Mouse (Mus musculus) layer of hippocampus, adult 11-12 months (tissue): ENCODE measurements around the gene Tm4sf5.

Experiments
- DNase-seq: peaks from one replicate; pipeline ENCODE4 v3.0.0; 2022; ENCODE audit warnings: low spot score

The Tm4sf5 gene

DNA sequence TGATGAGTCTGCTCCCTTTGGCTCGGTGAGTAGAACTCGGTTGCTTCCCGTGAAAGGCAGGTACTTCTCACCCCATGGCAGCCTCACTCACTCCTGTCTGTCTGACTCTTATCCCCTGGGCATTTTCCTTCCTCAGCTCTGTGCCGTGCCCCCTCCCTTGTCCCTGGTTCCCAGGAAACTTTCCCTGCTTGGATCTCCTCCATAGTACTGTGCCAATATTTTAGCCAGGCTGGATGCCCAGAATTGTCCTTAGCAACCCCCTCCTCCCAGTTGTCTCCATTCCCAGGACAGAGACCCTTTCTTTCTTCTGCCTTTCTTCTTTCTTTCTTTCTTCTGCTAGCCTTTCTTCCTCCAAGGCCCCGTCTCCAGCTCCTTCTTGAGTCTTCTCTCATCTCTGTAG, 36.4 kb downstream of the Tm4sf5 start:
- DNase-seq, result no peak

DNA sequence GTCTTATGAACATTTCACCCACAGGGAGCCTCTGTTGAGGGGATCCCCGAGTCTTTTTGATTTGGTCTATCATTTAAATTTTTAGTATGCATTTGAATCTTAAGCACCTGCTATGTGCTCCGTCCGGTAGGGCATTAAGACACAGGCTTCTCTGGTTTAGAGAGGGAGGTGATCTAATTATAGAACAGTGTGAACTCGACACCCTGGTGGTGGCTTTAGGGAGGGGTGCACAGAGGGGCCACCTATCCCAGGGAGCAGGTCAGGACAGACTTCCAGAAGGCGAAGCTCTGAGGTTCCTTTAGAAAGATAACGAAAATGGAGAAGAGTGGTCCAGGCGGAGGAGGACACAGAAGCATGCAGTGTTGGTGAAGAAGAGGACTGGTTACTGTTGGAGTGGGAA, 39.5 kb downstream of the Tm4sf5 start:
- no peak for DNase-seq

DNA sequence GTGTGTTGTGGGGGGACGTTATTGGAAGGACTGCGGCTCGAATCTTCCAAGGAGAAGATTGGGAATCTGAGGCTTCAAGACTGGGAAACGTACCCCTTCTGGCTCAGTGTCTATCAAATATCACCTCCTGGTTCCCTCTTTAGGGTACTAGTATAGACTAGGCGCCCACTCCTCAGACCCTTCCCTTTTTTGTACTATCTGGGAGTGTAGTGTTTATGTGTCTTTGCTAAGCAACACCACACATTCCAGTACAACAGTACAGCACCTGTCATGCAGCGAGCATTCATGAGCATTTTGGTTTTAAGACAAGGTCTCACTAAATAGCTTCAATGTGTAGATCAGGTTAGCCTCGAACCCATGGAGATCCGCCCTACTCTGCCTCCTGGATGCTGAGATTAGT, 46.5 kb downstream of the Tm4sf5 start:
- no peak for DNase-seq

DNA sequence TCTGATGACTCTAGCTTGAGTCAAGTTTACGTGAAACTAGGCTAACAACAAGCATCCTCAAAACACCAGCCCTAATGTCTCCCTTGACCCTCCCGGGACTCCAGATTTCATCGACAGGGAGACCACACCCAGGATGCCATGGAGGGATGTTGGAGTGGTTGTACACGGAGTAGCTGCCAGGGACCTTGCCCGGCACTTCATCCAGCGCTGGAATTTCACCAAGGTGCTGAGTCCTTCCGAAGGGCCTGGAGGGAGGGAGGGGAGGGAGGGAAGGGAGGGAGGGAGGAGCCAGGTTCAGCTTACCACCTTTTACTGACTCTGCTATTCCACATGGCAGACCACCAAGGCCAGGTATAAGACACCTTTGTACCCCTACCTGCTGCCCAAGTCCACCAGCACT, 48.9 kb downstream of the Tm4sf5 start:
- DNase-seq, result no peak

DNA sequence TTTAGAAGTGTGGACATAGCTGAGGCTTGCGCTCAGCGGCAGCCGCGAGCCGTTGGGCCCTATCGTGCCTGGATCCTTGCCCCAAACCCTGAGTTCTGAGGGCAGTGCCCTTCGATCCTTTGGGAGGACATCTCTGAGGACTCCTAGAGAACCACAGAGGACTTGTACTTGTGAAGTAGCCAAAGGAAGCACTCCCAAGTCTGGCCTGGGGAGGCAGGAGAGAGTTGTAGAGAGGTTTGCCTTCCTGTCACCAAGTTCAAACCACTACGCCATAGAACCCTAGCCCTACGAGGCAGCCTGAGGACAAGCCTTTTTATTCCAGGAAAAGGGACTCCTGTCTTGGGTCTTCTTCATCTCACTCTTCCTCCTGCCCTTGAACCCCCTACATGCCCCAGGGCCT, 52.5 kb downstream of the Tm4sf5 start:
- DNase-seq, result no peak
